Mouse (Mus musculus) pancreas, adult 10 weeks (tissue): Measurements from ENCODE around the gene Zfp36l1. TPM values are rescaled to one million over a fixed set of nuclear protein-coding genes. Genes with fewer than 3 reads are reported as not detected.

Experiments used
- polyA plus RNA-seq: library from polyadenylated mRNA; stranded (reverse); fragments of 350-450 nt; fragmentation: Illumina TruSeq; extraction: RNeasy Lipid Tissue Mini Kit (QIAGEN cat#74804); gene quantifications from one replicate; pipeline ENCODE4 v1.2.3, GENCODE M21; 2015; ENCODE audit warnings: low read depth, low replicate concordance; ENCODE audit not compliant: insufficient read depth

Zfp36l1 gene
- 28.1 TPM for polyA plus RNA-seq

DNA sequence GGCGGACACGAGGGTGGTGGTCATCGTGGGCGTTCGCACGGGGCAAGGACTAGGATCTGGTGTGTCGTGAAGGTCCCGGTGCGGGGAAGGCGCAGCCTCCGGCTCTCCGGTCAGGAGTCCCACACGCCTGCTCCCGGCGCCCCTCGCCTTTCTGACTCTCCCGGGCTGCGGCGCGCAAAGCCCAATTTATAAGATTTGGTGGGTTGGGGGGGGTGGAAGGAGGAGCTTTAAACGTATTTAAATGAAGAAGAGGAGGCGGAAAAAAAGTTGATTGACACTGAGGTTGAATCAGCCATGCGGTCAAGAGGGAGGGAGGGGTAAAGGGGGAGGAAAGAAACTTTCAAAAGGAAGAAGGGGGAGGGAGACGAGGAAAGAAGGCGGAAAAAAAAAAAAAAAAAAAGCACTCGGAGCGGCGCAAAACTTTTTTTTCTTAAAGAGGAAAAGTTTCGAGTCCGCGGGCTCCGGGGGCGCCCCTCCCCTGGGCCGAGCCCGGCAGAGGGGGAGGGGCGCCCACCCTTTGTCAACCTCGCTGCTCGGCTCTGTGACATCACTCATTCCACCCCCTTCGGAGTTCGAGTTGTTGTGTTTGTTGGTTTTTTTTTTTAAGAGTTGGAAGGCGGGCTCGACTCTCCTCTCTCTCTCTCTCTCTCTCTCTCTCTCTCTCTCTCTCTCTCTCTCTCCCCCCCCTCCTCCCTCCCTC lies at the start of gene Zfp36l1:
Gene Zfp36l1, minus strand, starts transcription at position 162 of the 700 bp plus-strand sequence.

Other genes with a start within 250 kb of the Zfp36l1 start
- gene Actn1, start 147.4 kb upstream of the Zfp36l1 start, polyA plus RNA-seq, result 20.1 TPM